Mouse (Mus musculus) fibroblast of lung, adult 2 months (primary cell): Measurements from ENCODE around the gene Vmn2r11.
"Not testable (repeated sequence)": the region's sequence is repeated elsewhere in the genome, so short reads cannot be mapped to it uniquely, and the experiment has no call there.

ENCODE experiments used
- DNase-seq: peaks from one replicate; pipeline ENCODE4 v3.0.0-alpha.2; 2011; ENCODE audit warnings: low read depth

Vmn2r11 gene

GRCm38 (mm10) chr5:109059469-109059868 lies at the start of gene Vmn2r11:
Vmn2r11 (minus strand) TSS chr5:109059569.
- DNase-seq, result not testable (repeated sequence)

- DNase-seq, result not testable (repeated sequence)
These were observed 38.5 kb upstream of the Vmn2r11 start, which contains the start of gene Vmn2r12 for GRCm38 (mm10) chr5:109097850-109098249. Vmn2r12 (minus strand) TSS chr5:109097950.

DNA sequence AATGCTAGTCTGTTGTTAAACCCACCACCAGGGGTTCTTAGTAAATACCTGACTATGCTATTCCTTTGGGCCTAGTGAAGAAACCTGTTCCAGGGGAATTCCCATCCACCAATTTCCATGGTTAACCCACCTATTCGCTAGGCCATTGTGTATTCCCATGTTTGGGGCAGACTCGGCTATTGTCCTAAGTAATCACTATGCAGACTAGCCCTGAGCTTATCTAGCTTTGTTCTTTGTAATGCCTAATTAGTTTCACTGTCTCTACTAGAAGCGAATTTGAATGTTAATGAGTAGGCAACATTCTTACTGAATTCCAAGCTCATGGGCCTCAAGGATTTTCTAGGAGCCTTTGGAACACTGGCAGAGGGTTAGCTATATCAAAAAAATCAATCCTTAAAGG lies 37.1 kb upstream of the Vmn2r11 start:
- not testable (repeated sequence) for DNase-seq

- not testable (repeated sequence) for DNase-seq
These were observed 12.6 kb upstream of the Vmn2r11 start for GRCm38 (mm10) chr5:109072016-109072415.

GRCm38 (mm10) chr5:109055286-109055685 lies 4.1 kb downstream of the Vmn2r11 start:
- no peak for DNase-seq

DNA sequence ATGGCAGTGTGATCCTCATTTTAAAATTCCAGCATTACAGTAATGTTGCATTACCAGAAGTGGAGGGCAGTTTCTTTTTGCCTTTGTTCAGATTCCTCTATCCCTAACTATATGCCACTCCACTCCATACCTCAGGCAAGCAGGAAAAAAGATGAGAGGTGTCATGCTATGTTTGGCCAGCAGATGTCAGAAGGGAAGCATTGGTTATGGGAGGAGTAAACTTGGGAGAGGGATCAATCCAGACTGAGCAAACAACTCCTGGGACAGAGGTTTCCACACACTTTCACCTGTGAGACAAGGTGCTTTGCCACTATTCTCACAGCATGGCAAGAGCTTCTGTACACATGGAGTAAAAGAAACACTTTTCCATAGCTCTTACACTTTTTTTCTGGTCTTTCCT lies 26.8 kb downstream of the Vmn2r11 start:
- DNase-seq, result no peak

DNA sequence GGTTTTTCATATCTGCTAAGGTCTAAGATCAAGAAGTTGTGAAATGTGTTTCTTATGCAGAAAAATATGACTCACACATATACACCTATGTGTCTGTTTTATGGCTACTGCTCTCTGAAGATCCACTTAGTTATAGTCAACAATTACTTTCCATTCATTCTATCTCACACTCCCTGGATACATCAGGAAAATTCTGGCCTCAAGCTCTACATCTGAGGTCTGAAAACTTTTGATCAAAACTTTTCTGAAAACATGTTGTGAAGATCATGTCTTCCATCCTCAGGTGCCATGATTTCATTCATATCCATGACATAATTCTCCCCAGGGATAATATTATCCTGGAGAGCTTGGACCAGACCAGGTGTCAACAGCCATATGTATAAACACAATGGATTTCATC lies 52.9 kb downstream of the Vmn2r11 start, which contains the start of gene Vmn2r10:
Gene Vmn2r10, minus strand, starts transcription at position 101 of the 400 bp plus-strand sequence.
- DNase-seq, result not testable (repeated sequence)
